Mouse (Mus musculus) E14TG2a.4 (cell line): ENCODE measurements around the gene 4930562C15Rik.

ENCODE experiments used
- CTCF ChIP-seq: conservative IDR thresholded peaks from 2 replicates; pipeline ENCODE4 v1.5.1; 2014; ENCODE audit warnings: low read length
- NANOG ChIP-seq: IDR thresholded peaks from 2 replicates; pipeline ENCODE4 v1.6.1; 2014; ENCODE audit warnings: borderline replicate concordance, low read length, mixed read lengths
- POU5F1 ChIP-seq: IDR thresholded peaks from 2 replicates; pipeline ENCODE4 v1.6.1; 2014; ENCODE audit warnings: low read length, borderline replicate concordance

DNA sequence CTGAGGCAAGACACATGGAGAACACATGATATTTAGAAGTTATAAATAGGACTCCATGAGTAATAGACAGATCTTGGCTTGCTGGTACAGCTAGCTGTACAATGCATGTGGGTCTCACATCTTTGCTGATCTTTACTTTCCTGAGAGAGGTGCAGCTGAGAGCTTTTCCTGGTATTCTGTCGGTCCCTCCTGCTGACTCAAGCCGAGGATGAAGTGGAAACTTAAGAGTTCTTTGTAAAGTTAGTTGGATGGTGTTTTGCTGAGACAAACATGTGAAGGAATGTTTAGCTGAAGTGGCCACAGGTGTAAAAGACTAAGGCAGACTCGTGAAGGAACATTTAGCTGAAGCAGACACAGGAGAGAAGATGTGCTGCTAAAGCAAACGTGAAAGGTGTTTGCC is 38.6 kb upstream of the 4930562C15Rik start:
- TF ChIP-seq CTCF (no peak), NANOG (no peak), POU5F1 (no peak)
